Mouse (Mus musculus) hindbrain, embryonic 11.5 days (tissue): ENCODE measurements around the gene Gimap8. TPM values are rescaled to one million over a fixed set of nuclear protein-coding genes. Genes with fewer than 3 reads are reported as not detected.

ENCODE experiments used
- ATAC-seq: fragments of 200-750 bp; cut with Nextera tagmentation; 2 replicates; pipeline ENCODE4 v1.8.0; 2017; ENCODE audit warnings: mild to moderate bottlenecking, moderate TSS enrichment, moderate library complexity; ENCODE audit not compliant: low FRiP score
- DNase-seq: peaks from one replicate; pipeline ENCODE4 v3.0.0-alpha.2; 2015; ENCODE audit warnings: low spot score
- H3K27ac ChIP-seq: fragments of 300-500 bp; sonication (generic); 2 replicates; pipeline ENCODE4 v1.5.1; 2014; ENCODE audit warnings: mild to moderate bottlenecking, low read depth, low read length
- H3K27me3 ChIP-seq: fragments of 300-500 bp; sonication (generic); 2 replicates; pipeline ENCODE4 v1.6.1; 2014; ENCODE audit warnings: mild to moderate bottlenecking, low read length, moderate library complexity, mixed read lengths; ENCODE audit not compliant: control insufficient read depth, insufficient read depth
- H3K36me3 ChIP-seq: fragments of 300-500 bp; sonication (generic); 2 replicates; pipeline ENCODE4 v1.6.1; 2014; ENCODE audit warnings: mild to moderate bottlenecking, low read length, moderate library complexity, mixed read lengths; ENCODE audit not compliant: control insufficient read depth, insufficient read depth
- H3K4me1 ChIP-seq: fragments of 300-500 bp; sonication (generic); replicated peaks from 2 replicates; pipeline ENCODE4 v1.6.1; 2014; ENCODE audit warnings: low read length, mixed read lengths; ENCODE audit not compliant: control insufficient read depth, insufficient read depth
- H3K4me2 ChIP-seq: fragments of 300-500 bp; sonication (generic); replicated peaks from 2 replicates; pipeline ENCODE4 v1.6.1; 2014; ENCODE audit warnings: mild to moderate bottlenecking, low read depth, low read length
- H3K4me3 ChIP-seq: fragments of 300-500 bp; sonication (generic); 2 replicates; pipeline ENCODE4 v1.5.1; 2014; ENCODE audit warnings: low read depth, low read length
- H3K9ac ChIP-seq: fragments of 300-500 bp; sonication (generic); 2 replicates; pipeline ENCODE4 v1.6.1; 2014; ENCODE audit warnings: low read depth, low read length
- H3K9me3 ChIP-seq: fragments of 300-500 bp; sonication (generic); 2 replicates; pipeline ENCODE4 v1.6.1; 2016; ENCODE audit warnings: low read length; ENCODE audit not compliant: control insufficient read depth
- WGBS: fragments of 180-500 bp; shearing (Covaris S2); extraction: QIAGEN DNeasy Blood & Tissue Kit; methylation state at CpG from one replicate; pipeline ENCODE4 v1.1.7; 2014; 5-methylcytosine and 5-hydroxymethylcytosine counted together
- polyA plus RNA-seq: library from polyadenylated mRNA; unstranded; fragments of >200 nt; fragmentation: Nextera tagmentation; extraction: Ambion mirVana; gene quantifications from 2 replicates; pipeline ENCODE4 v1.2.1, GENCODE M21; 2014

Gene Gimap8
- polyA plus RNA-seq, 1 experiment from 2014 or later, result 0.37 TPM

- WGBS, result 24% methylated on average over 4 of the region's 4 CpGs
- ATAC-seq (no peak), DNase-seq (peak; percentile 84)
- no peaks in the 10 kb centered on the region for H3K4me1 ChIP-seq
- no peaks in the 10 kb centered on the region for H3K27me3 ChIP-seq
- no peak overlapping the region for H3K9ac ChIP-seq
- no peak overlapping the region for H3K4me2 ChIP-seq
- no peaks in the 10 kb centered on the region for H3K36me3 ChIP-seq
- H3K27ac ChIP-seq, result no peak overlapping the region
- no peak overlapping the region for H3K4me3 ChIP-seq
- H3K9me3 ChIP-seq, result no peaks in the 10 kb centered on the region
Measured at GRCm38 (mm10) chr6:48642764-48643292, 4.2 kb upstream of the Gimap8 start.

DNA sequence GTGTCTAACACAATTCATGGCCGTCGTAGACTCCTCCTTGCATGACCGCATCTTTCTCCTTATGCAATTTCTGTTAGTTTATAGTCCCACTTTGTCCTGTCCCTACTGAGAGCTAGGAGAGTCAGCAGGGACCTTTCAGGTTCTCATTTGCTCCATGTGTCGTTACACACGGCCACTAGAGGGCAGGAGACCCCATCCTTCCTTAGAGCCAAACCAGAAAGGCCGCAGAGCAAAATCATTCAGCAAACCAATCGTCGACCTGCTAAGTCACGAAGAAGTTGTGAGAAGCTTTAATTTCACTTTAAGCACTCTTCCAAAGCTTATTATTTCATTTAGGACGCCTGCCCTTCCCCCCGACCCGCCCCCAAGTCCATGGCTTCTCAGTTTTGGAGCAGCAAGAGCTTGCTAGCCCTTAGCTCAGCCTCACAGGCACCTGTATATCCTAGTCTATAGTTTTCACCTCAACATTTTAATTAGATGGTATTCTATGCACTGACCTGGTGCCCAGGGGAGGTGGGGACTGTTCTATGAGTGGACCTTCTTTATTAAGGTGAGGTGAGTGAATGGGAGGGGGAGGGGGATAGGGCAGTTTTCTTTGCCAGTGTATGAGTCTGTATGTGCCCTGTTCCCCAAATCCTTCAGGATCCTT, 1.2 kb upstream of the Gimap8 start:
- Histone ChIP-seq H3K27me3 (no peaks in the 10 kb centered on the region), H3K9me3 (no peaks in the 10 kb centered on the region), H3K4me1 (no peaks in the 10 kb centered on the region), H3K4me2 (no peak overlapping the region), H3K9ac (no peak overlapping the region), H3K36me3 (no peaks in the 10 kb centered on the region), H3K27ac (no peak overlapping the region), H3K4me3 (no peak overlapping the region)
- DNase-seq, result peak; percentile 80
- ATAC-seq, result peak; percentile 40
- WGBS, result 16% methylated on average over 12 of the region's 12 CpGs

DNA sequence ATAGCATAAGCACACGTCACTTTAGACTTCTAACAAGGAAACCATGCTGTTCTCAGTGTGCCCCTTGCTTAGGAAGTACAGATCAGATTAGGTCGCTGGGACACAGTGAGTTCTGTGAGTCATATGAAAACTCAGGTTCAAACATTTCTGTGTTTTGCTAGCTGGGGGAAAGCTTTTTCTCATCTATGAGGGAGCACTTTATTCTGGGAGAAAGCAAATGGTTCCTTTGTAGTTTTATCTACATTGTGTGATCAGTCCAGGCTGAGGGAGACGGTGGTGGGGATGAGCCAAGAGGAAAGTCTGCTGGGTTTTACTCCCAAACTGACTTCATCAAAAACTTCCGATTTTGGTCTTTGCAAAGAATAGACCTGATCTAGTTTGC, 734 bp upstream of the Gimap8 start:
- H3K27me3 ChIP-seq, result no peaks in the 10 kb centered on the region
- no peaks in the 10 kb centered on the region for H3K4me1 ChIP-seq
- DNase-seq (no peak), ATAC-seq (no peak)
- no peaks in the 10 kb centered on the region for H3K9me3 ChIP-seq
- no peaks in the 10 kb centered on the region for H3K36me3 ChIP-seq
- no peak overlapping the region for H3K9ac ChIP-seq
- 85% methylated on average over 4 of the region's 4 CpGs for WGBS
- H3K27ac ChIP-seq, result no peak overlapping the region
- no peak overlapping the region for H3K4me2 ChIP-seq
- no peak overlapping the region for H3K4me3 ChIP-seq

- no peak overlapping the region for H3K9ac ChIP-seq
- ATAC-seq, result no peak
- no peaks in the 10 kb centered on the region for H3K4me1 ChIP-seq
- no peak overlapping the region for H3K4me2 ChIP-seq
- no peaks in the 10 kb centered on the region for H3K9me3 ChIP-seq
- H3K27me3 ChIP-seq, result no peaks in the 10 kb centered on the region
- H3K4me3 ChIP-seq, result no peak overlapping the region
- DNase-seq, result no peak
- 71% methylated on average over 2 of the region's 2 CpGs for WGBS
- no peak overlapping the region for H3K27ac ChIP-seq
- no peaks in the 10 kb centered on the region for H3K36me3 ChIP-seq
Measured at GRCm38 (mm10) chr6:48647611-48648010, 577 bp downstream of the Gimap8 start.

DNA sequence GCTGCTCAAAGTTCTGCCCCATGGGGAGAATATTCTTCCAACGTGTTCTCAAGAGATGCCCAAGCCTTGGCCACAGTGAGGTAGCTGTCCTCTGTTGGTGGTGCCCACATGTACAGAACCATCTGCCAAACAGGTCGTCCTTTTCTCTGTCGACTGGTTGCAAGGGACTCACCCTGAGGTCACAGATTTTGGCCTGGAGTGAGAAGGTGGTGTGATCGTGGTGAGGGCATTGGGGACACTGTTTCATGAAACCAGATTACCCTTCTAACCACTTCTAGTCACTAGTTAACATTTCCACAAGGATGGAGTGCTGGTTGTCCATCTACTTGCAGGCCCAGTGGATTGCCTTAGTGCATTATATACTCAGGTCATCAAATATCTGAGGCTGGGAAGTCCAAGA, 1.7 kb downstream of the Gimap8 start:
- WGBS, result 89% methylated on average over 4 of the region's 4 CpGs
- Histone ChIP-seq H3K4me3 (no peak overlapping the region), H3K4me1 (no peaks in the 10 kb centered on the region), H3K27ac (no peak overlapping the region), H3K9me3 (no peaks in the 10 kb centered on the region), H3K4me2 (no peak overlapping the region), H3K36me3 (no peaks in the 10 kb centered on the region), H3K27me3 (no peaks in the 10 kb centered on the region), H3K9ac (no peak overlapping the region)
- no peak for ATAC-seq
- no peak for DNase-seq

DNA sequence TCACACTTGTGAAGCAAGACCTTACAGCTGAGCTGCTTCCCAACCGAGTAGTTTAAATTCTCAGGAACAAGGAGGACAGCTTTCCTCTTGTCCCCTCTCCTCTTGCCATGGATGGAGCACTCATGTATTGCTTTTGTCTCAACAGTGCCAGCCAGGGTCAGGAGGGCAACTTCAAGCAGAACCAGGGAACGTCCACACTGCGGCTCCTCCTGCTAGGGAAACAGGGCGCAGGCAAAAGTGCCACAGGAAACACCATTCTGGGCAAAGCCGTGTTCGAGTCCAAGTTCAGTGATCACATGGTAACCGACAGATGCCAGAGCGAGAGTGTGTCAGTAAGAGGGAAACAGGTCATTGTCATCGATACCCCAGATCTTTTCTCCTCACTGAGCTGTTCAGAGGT, 3.0 kb downstream of the Gimap8 start:
- H3K9ac ChIP-seq, result no peak overlapping the region
- ATAC-seq (no peak), DNase-seq (no peak)
- no peaks in the 10 kb centered on the region for H3K36me3 ChIP-seq
- H3K4me1 ChIP-seq, result no peaks in the 10 kb centered on the region
- no peaks in the 10 kb centered on the region for H3K27me3 ChIP-seq
- H3K4me3 ChIP-seq, result no peak overlapping the region
- H3K4me2 ChIP-seq, result no peak overlapping the region
- 89% methylated on average over 9 of the region's 9 CpGs for WGBS
- no peaks in the 10 kb centered on the region for H3K9me3 ChIP-seq
- H3K27ac ChIP-seq, result no peak overlapping the region

DNA sequence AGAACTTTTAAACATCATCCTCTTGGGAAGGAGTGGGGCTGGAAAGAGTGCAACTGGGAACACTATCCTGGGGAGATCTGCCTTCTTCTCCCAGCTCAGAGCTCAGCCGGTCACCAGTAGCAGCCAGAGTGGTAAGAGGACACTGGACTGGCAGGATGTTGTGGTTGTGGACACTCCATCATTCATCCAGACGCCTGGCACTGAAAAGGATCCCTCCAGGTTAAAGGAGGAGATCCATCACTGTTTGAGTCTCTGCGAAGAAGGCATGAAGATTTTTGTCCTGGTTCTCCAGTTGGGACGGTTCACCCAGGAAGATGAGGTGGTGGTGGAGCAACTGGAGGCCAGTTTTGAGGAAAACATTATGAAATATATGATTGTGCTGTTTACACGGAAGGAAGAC, 11.7 kb downstream of the Gimap8 start:
- ATAC-seq (no peak), DNase-seq (no peak)
- Histone ChIP-seq H3K4me2 (no peak overlapping the region), H3K4me1 (no peaks in the 10 kb centered on the region), H3K36me3 (no peaks in the 10 kb centered on the region), H3K4me3 (no peak overlapping the region), H3K9ac (no peak overlapping the region), H3K27ac (no peak overlapping the region), H3K27me3 (no peaks in the 10 kb centered on the region), H3K9me3 (no peaks in the 10 kb centered on the region)
- WGBS, result 78% methylated on average over 5 of the region's 5 CpGs

GRCm38 (mm10) chr6:48664750-48665149, 17.7 kb downstream of the Gimap8 start:
- Histone ChIP-seq H3K27ac (no peak overlapping the region), H3K27me3 (no peaks in the 10 kb centered on the region), H3K4me1 (no peaks in the 10 kb centered on the region), H3K9me3 (no peaks in the 10 kb centered on the region), H3K9ac (no peak overlapping the region), H3K36me3 (no peaks in the 10 kb centered on the region), H3K4me2 (no peak overlapping the region), H3K4me3 (no peak overlapping the region)
- WGBS, result 84% methylated on average over 4 of the region's 4 CpGs
- ATAC-seq, result no peak
- DNase-seq, result no peak

DNA sequence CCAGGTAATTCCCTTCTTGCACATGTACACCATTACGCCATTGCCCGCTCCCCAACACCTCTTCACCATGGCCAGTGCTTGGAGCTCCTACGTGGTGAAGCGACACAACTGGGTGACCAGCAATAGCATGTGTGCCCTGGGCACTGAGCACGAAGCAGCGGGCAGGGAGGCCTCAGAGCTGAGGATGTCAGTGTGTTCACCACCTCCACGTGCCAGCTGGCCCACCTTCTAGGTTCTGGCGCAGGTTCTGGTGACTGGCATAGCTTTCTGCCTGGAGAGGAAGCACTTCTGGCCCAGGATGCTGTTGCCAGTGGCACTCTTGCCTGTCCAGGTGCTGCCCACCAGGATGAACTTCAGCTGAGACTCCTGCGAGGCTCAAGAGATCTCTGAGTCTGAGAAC, 18.4 kb downstream of the Gimap8 start:
- no peak for ATAC-seq
- 93% methylated on average over 9 of the region's 9 CpGs for WGBS
- Histone ChIP-seq H3K27me3 (no peaks in the 10 kb centered on the region), H3K4me3 (no peak overlapping the region), H3K27ac (no peak overlapping the region), H3K9ac (no peak overlapping the region), H3K4me2 (no peak overlapping the region), H3K36me3 (no peaks in the 10 kb centered on the region), H3K4me1 (no peaks in the 10 kb centered on the region), H3K9me3 (no peaks in the 10 kb centered on the region)
- DNase-seq, result no peak
